Mouse (Mus musculus) 416B (cell line): ENCODE data around the gene Gpr55.

Experiments used
- DNase-seq: peaks from one replicate; pipeline ENCODE4 v3.0.0; 2011; ENCODE audit warnings: low read depth

Gpr55 gene

DNA sequence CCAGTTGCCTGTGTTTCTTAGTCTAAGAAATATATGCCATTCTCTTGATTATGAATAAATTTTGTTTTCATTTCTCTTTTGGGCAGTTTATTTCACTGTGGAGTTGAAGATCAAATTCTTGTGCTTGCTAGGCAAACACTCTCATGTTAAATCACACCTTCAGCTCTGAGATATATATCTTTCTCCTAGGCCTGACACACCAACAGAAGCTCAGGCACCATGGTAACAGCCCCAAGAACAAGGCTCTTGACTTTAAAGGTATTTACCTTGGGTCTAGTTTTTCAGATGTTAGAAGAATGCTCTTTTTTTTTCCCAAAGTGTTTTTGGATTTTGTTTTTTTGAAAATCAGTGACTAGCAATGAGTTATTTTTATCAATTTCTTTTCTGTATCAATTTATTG lies 44.9 kb downstream of the Gpr55 start:
- no peak for DNase-seq

DNA sequence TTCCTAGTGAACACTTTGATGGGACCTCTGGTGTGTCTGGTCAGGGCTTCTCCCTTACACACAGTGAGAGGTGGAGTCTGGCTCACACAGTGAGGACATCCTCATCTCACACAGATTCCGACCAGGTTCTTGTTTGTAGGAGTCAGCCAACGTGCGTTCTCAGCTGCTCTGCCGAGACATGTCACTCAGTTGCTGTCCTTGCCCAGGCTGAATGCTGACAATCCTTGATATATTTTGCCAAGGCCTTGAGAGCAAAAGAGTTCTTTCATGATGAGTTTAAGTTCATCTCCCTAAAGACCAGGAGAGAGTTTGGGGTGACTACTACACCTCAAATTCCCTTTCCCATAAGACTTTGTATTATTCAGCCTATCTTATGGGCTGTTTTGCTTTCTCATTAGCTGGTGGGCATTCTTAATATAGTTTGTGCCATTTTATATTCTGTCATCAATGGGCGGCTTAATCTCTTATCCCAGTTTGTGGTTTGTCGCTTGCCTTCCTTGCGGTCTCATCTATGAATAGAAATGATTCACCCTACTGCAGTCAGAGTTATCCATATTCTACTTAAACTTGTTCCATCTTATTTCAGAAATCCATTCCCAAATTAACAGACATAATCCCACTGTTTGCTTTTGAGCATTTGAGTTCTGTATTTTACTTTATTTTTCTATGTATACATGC lies 47.6 kb downstream of the Gpr55 start:
- DNase-seq, result peak; percentile 57

DNA sequence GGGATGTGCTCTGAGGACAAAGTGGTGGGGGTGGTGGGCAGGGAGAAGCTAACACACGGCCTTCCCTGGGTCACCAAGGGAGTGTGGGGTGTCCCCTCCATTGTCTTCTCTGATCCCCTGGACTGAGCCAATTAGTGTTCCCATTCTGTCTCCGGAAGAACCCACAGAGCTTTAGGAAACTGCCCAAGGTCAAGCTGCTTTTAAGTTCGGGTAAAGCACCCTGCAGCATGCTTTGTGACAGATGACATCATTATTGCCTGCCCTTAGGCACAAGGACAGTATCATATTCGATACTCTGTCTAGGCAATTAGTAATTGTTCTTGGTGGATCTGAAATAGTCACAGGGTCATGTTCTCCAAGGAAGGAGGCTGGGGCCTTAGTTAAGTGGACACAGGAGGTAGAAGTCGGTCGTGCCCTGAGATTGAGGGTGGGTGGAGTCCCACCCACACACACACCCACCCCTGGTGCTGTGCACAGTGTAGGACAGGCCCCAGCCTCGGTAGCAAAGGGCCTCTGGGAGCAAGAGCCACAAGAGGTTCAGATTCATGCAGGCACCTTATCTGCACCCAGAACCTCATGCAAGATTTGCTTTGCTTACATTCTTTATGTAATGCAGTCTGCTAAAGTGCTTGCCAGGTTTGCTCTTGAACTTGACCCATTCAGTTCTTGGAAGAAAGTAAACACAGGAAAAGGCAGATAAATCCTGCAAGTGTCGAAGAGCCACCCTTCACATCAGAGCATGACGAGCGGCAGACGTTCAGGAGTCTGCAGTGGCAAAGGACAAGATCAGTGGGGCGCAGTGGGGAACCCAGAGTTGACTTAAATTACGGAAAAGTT lies 51.8 kb downstream of the Gpr55 start:
- no peak for DNase-seq

DNA sequence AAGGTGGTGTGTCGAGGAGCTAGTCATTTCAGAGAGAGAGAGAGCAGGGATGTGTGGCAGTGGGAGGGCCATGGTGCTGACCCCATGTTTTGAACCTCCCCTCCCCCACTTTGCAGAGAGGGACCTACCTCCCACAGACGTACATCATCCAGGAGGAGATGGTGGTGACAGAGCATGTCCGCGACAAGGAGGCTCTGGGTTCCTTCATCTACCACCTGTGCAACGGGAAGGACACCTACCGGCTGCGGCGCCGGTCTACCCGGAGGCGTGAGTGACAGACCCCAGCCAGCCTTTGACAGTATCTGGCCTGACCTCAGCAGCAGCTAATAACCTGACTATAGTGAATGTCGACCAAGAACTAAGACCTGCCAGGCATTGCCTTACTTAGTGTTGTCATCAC lies 53.9 kb downstream of the Gpr55 start:
- no peak for DNase-seq

DNA sequence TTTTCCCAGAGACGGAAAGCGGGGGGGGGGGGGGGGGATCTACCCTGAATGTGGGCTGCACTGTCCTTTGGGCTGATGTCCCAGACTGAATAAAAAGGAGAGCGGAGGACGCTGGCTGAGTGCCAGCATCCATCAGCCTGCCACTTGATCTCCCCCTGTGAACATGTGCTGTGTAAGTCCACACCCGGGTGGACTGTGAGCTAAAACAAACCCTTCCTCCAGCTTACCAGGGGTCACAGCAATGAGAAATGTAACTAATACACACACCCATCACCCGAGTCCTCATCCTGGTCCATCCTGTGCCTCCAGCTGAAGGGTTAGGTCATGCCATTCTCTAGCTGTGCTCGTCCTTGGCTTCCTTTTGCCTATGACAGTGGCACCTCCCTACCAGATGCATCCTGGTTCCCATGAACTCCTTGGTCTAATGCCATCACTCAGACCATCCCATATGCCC lies 58.7 kb downstream of the Gpr55 start:
- no peak for DNase-seq

DNA sequence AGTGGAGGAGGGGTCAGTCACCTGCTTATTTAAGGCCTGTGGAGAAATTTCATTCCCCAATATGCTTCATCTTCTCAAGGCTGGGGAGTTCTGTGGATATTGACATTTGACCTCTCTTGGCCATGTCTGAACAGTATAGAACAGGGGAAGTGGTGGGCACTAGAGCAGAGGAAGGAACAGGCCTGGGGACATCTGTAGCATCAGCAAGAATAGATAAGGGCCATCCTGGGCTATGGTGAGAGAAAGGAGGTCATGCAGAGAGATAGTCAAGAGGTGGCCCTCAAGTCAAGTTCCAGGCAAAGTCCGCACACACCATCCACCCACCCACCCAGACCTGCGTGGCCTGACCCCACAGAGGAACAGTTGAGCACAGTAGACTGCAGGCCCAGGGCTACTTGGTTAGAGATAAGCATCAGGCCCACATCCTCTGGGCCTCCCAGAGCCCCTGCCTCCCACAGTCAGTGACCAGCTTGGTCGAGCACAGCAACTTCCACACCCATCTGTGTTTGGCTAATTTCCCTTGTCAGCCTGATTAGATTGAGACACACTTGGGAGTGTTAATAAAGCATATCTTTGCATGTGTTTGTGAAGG lies 59.2 kb downstream of the Gpr55 start:
- peak; percentile 84 for DNase-seq

DNA sequence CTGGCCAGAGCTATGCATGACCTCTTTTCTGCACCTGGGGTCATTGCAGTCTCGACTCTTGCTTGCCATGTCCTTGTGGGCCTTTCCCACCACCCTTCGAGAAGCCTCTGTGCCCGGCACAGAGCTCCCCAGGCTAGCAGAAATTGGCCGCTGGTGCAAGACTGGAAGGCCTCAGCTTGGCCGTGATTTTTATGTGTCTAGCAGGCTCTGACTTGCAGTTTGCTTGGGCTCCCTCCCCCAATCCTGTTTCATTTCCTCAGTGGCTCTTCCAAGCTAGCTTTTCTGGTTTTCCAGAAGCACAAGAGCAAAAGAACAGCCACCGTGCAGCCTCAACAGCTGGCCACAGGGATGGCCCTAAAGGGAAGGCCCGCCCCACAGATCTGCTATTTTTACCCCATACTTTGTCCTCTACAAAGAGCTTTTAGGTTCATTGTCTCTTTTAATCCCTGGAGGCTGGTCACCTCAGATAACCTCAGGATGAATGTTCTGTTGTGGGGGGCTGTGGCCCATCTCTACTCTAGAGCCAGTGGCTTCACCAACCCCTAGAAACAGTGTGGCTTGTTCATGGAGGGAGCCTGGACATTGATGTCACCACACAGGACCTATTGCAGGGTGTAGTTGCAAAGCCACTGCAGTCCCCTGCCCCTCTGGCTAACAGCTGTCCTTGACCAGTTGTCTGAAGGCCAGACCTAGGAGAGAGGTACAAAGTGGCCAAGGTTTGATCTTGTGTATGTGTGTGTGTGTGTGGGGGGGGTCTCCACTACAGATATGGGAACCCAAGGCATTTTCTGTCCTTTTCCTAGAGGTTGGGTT lies 60.1 kb downstream of the Gpr55 start:
- DNase-seq, result no peak

DNA sequence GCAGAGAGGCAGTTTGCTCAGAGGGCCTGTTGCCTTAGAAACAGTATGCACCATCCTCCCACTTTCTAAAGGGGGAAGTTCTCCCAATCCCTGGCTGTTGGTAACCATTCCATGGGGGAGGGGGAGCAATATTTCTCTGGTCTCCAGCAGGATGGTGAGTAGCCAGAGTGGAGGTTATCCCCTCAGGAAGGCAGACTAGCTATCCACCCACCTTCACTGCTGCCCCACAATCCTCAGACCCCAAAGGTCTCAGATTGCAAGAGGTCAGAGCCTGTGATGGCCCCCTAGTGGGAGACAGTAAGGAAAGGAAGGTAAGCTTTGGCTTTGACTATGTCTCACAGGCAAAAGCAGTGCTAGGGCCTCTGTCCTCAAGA lies 61.4 kb downstream of the Gpr55 start:
- no peak for DNase-seq

DNA sequence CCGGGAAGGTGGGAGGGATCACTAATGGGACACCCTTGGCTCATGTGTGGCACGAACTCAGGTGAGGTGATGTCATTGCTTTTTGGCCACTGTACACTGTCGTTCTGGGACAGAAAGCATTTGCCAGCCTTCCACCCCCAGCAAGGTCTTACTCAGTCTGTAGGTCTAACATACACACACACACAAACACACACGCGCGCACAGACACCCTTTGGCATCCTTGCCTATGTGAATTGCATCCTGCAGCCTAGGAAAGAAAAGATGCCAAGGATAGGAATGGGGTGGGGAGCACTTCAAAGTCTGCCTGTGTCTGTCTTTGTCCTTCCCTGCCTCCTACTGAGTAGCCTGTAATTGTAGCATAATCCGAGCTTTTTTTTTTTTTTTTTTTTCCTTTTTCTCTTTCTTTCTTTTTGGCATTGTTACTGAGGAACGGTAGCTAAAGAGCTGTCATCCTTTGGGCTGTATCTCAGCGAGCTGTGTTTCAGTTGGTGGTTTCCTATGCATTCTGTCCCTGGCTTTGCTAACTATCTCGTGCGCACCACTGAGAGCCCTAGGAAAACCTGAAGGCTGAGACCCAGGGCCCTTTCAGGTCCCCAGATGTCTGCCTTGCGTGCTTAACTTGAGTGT lies 61.9 kb downstream of the Gpr55 start:
- no peak for DNase-seq

DNA sequence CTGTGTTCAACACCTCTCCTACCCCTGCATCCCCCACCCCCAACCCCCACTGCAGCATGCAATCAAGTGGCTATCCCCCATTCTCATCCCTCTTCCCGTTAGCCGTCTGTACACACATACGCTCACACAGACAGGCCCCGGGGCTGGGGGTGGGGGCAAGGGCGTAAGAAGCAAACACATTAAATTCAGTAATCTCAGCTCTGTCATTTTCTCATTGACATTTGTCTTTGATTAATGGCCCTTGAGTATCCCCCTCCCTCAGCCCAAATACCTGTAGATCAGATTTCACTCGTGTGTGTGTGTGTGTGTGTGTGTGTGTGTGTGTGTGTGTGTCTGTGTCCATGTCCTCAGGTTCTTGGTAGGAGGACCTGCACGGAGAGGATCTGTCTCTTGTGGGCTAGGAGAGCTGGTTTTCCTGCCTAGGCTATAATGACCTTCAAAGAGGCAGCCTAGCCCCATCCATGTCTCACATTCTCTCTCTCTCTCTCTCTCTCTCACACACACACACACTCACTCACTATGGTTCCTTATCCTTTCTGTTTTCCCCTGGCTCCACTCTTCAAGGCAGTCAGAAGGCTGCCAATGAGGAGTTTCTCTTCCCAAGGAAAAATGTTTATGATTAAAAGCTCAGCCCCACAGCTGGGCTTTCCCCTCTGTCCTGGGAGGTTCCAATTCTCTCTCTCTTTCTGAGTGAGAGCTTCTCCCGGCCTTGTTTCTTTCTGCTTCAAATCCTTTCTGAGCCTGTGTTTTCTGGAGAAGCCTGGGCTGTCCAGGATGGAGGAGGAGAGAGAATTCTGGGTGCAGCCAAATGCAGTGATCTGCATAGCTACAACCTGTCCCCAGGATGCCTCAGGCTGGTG lies 62.7 kb downstream of the Gpr55 start:
- DNase-seq, result no peak

DNA sequence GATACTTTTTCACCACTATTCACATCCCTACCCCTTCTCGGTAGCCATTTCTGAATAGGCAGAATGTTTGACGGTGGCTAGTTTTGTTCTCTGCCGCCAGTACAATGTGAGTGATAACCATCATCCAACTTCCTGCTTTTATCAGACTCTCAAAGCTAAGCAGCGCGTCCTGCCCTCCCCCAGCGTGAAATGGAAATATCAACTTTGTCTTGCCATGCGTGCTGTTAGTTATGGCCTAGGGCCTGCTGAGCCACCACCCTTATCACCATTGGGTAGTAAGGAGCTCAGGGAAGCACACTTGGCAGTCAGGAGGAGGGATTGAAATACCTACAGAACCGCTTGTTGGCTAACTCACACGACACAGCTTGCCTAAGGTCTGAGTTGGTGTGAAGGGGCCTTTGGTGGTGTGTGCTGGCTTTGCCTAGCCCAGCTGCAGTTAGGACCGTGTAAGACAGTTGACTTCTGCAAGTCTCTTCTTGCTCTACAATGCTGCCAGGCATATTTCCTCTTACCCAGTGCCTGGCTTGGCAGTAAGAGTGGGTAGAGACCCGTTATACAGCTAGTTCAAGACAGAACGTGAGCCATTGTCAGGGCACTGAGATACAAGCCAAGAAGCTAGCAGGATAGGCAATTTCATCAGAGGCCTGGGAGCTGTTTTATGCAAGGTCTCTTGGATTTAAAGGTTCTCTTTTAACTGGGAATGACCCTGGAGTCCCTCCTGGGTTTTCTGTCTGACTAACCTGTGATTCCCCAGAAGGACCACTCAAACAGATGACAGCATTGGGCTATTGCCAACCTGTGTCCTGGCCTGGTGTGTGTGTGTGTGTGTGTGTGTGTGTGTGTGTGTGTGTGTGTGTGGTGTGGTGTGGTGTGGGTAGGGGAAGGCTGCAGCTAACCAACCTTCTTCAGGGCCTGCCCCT lies 63.8 kb downstream of the Gpr55 start:
- DNase-seq, result peak; percentile 79

DNA sequence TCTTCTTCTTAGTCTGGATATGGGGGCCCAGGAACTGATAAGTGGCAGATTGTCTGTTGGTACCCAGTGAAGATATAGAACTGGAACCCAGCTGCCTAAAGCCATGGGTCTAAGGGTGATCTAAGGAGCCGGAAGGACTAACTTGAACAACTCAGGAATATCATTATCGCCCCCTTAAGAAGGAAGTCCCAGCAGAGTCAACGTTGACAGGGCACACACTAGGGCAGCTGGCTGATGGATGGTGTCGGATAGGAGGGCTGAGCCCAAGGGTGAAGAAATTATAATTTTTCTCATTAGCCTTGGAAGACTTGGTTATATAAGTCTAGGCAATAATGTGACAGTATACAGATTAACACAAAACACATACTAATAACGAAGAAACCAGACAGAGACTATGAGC lies 64.7 kb downstream of the Gpr55 start:
- no peak for DNase-seq

DNA sequence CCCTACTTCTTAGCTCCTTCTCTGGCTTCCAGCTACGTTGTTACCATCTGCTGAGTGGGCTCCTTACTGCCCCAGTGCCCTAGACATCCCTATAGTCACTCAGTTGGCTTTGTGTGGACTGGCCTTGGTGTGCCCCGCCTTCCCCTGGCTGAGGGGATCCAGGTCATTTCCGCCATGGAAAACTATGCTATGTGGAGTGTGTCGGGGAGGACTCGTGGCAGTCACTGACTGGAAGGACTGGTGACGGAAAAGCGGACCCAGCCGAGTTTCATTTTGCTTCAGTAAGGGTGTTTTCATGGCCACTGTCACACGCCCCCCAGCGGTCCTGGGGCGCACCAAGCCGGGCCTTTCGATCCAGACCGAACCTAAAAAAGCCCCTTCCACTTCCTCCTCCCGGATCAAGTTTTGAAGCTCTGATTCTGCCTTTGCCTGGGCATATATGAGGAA lies 65.4 kb downstream of the Gpr55 start:
- DNase-seq, result peak; percentile 81

DNA sequence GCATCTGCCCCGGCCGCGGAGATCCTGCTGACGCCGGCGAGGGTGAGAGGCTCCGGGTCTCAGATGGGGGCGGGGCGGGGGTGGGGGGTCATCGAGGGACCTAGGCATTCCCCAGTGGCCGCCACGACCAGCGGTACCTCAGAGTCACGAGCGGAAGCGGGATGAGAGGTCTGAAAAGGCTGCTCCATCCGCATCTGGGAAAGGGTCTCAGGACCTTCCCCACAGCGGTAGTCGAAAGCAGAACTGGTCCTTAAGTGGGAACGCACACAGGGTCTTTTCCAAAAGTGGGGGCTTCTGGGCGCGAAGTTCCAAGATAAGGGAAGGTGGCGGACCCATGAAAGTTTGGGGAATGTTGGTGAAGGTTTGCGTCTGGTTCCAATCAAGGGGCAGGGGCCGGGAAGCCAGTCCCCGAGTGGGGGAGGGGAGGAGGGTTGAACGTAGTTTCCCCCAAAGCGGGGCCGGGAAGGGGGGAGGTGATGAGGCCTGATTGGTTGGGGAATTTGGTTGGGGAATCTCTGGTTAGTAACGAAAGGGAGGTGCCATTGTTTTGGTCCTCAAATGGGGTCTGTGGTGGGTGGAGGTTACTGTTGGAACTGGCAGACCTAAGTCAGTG lies 66.0 kb downstream of the Gpr55 start:
- peak; percentile 29 for DNase-seq

DNA sequence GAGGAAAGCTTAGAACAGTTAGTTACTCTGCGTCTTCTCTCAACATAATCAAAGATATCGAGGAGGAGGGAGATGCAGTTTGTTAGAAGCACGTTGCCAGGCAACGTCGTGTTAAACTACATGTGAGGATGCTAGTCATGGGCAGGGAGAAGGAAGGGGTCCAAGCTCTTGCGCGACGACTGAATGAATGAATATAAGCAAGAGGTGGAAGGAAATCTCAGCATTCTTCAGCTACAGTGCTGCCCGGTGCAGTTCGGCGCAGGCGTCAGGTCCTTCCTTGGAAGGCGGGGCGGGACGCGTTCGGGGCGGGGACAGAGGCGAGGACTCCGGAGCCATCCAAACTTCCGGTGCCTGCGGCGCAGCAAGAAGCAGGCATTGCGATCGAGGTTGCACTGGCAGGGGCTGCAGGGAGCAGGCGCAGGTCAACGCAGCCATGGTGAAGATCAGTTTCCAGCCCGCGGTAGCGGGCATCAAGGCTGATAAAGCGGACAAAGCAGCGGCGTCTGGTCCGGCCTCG lies 66.5 kb downstream of the Gpr55 start, which contains the start of gene Itm2c:
TSS of gene Itm2c (plus strand) at position 51 of the 517 bp plus-strand sequence.
- peak; percentile 83 for DNase-seq
